Mouse (Mus musculus): ENCODE data around the gene Defb45.

DNA sequence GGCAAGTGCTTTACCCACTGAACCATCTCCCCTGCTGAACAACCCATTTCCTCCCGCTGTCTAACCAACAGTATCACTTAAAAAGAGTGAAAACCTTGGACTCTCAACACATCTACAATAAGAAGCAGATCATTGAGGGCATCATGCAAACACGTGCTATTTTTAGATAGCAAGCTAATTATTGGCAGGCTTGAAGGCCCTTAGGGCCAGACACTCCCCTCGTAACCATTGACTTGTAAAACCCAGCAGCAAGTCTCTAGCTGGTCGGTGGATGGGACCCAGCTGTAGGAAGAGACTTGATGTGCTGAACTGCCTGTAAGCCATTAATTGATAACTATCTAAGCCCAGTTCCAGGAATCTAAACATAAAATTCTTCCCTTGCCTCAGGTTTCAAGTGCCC lies 55.7 kb downstream of the Defb45 start:
- TF ChIP-seq CTCF (conservative IDR thresholded peaks at IDR 0.05; ENCODE audit: low read length) (no peak), NANOG (IDR thresholded peaks at IDR 0.05; ENCODE audit: borderline replicate concordance, low read length) (no peak)
